Mouse (Mus musculus): ENCODE results near the gene Slc2a5. TPM values are rescaled to one million over a fixed set of nuclear protein-coding genes. Genes with fewer than 3 reads are reported as not detected.
A peak's percentile ranks its signal among the peaks of the same experiment; 100 is the strongest.

Gene Slc2a5
- total and polyA plus RNA-seq, 3 experiments: 0.58 to 4.9 TPM; not detected in 1

DNA sequence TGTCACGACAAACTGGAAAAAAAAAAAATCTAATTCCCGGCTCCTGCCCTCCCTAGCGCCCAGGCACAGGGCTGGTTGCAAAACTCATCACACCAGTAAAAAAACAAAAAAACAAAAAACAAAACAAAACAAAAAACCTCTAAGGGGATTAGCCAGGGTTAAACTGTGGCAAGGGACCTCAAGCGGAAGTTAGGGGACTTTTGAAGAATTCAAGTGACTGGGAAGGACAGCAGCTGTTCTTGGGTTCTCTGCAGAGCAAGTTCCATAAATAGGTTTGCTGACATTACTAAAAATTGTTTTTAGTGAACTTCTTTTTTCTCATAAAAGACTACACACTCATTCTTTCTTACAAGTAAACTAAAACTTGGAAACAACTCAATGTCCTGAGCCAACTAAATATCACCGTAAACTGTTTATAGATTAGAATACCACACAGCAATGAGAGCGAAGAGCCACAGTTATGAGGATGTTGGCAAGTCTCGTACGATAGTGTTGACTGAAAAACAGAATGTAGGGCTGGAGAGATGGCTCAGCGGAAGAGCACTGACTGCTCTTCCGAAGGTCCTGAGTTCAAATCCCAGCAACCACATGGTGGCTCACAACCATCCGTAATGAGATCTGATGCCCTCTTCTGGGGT lies 38.6 kb upstream of the Slc2a5 start:
- Histone ChIP-seq H3K27me3 (ENCODE audit: control insufficient read depth in 1 of 2, insufficient read depth in 2 of 2, low read length in 2 of 2) (peaks cover 0 to 3% of the 10 kb centered on the region in 2 experiments; a peak in 2 of 4 replicates), H3K79me2 (ENCODE audit: control insufficient read depth, insufficient read depth, low read length, poor library complexity) (no peaks in the 10 kb centered on the region), H3K9me3 (replicated peaks; ENCODE audit: insufficient read depth, low read length) (no peaks in the 10 kb centered on the region), H3K36me3 (ENCODE audit: control insufficient read depth in 1 of 2, insufficient read depth in 2 of 2, low read length in 2 of 2) (no peaks in the 10 kb centered on the region), H3K4me3 (ENCODE audit: control insufficient read depth in 1 of 2, insufficient read depth in 1 of 2, low read depth in 2 of 2, low read length in 2 of 2) (no peak overlapping the region), H3K9ac (ENCODE audit: control insufficient read depth, low read depth, low read length, poor library complexity, severe bottlenecking) (no peak overlapping the region), H3K27ac (ENCODE audit: control insufficient read depth, low read depth, low read length) (no peak overlapping the region), H3K4me1 (ENCODE audit: control insufficient read depth in 1 of 2, insufficient read depth in 2 of 2, low read length in 2 of 2) (no peaks in the 10 kb centered on the region)
- TF ChIP-seq ZKSCAN1 (IDR thresholded peaks at IDR 0.05; ENCODE audit: low read depth, low read length) (no peak), USF2 (IDR thresholded peaks at IDR 0.05; ENCODE audit: borderline replicate concordance in 1 of 2, insufficient read depth in 1 of 2, low read depth in 1 of 2, low read length in 2 of 2) (no peak), ZNF384 (IDR thresholded peaks at IDR 0.05; ENCODE audit: low read depth, low read length) (no peak), E2F4 (IDR thresholded peaks at IDR 0.05; ENCODE audit: borderline replicate concordance, low read depth, low read length) (no peak), NRF1 (IDR thresholded peaks at IDR 0.05; ENCODE audit: insufficient read depth, low read depth, low read length, poor library complexity, severe bottlenecking) (no peak), EP300 (IDR thresholded peaks at IDR 0.05; ENCODE audit: low read depth in 1 of 2, low read length in 2 of 2) (no peak), MXI1 (IDR thresholded peaks at IDR 0.05; ENCODE audit: low read depth, low read length) (no peak), MAZ (IDR thresholded peaks at IDR 0.05; ENCODE audit: low read depth, low read length) (no peak), TAL1 (IDR thresholded peaks at IDR 0.05; ENCODE audit: low read length) (no peak), USF1 (IDR thresholded peaks at IDR 0.05; ENCODE audit: low read depth, low read length) (no peak)
- no peak for DNase-seq (ENCODE audit: low read depth, low spot score)

DNA sequence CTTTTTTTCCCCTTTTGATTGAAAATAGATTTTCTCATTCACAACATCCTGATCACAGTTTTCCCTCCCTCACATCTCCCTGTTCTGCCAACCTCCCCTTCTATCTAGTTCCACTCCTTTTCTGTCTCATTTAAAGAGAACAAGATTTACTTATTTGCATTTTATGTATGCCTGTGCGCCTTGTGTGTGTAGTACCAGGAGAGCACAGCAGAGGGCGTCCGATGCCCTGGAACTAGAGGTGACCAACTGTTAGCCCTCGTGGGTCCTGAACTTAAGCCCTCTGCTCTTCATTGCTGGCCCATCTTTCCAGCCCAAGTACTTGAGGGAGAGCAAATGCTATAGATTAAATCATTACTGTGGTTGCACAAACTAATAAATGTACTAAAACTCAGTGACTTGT lies 33.7 kb upstream of the Slc2a5 start:
- Histone ChIP-seq H3K36me3 (ENCODE audit: control insufficient read depth in 1 of 2, insufficient read depth in 2 of 2, low read length in 2 of 2) (no peaks in the 10 kb centered on the region), H3K27me3 (ENCODE audit: control insufficient read depth in 1 of 2, insufficient read depth in 2 of 2, low read length in 2 of 2) (peaks cover 0 to 3% of the 10 kb centered on the region in 2 experiments; a peak in 2 of 4 replicates), H3K27ac (ENCODE audit: control insufficient read depth, low read depth, low read length) (no peak overlapping the region), H3K9me3 (replicated peaks; ENCODE audit: insufficient read depth, low read length) (no peaks in the 10 kb centered on the region), H3K79me2 (ENCODE audit: control insufficient read depth, insufficient read depth, low read length, poor library complexity) (no peaks in the 10 kb centered on the region), H3K9ac (ENCODE audit: control insufficient read depth, low read depth, low read length, poor library complexity, severe bottlenecking) (no peak overlapping the region), H3K4me1 (ENCODE audit: control insufficient read depth in 1 of 2, insufficient read depth in 2 of 2, low read length in 2 of 2) (0 out of 4 replicates have a peak, but pooled peaks cover 0 to 2% of the 10 kb centered on the region in 2 experiments), H3K4me3 (ENCODE audit: control insufficient read depth in 1 of 2, insufficient read depth in 1 of 2, low read depth in 2 of 2, low read length in 2 of 2) (no peak overlapping the region)
- TF ChIP-seq CTCF (IDR thresholded peaks at IDR 0.05 in 2 of 3, conservative IDR thresholded peaks at IDR 0.05 in 1 of 3; ENCODE audit: control insufficient read depth in 1 of 3, insufficient read depth in 1 of 3, low read depth in 2 of 3, low read length in 3 of 3, poor library complexity in 1 of 3, severe bottlenecking in 1 of 3) (peak; percentile 38 to 58 (median 44)), CHD1 (IDR thresholded peaks at IDR 0.05; ENCODE audit: low read depth, low read length) (no peak)
- peak; percentile 54 for DNase-seq (ENCODE audit: low read depth, low spot score)

DNA sequence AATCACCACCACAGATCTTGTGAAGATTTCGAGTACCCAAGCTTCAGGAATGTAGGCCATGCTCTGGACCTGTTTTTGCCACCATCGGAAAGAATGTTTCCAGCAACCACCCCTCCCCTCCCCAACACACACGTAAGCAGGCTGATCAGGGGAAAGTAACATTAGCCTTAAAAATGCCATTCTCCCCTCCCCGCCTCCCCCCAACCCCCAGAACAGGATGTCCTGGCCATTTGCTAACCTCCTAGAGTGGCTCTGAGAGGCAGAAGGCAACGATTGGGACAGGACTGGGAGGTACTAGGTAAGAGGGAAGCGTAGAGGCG lies 32.3 kb upstream of the Slc2a5 start:
- Histone ChIP-seq H3K9ac (ENCODE audit: control insufficient read depth, low read depth, low read length, poor library complexity, severe bottlenecking) (peak overlapping the region; percentile 32; the same call in 1 of the 2 replicates), H3K4me3 (ENCODE audit: control insufficient read depth in 1 of 2, insufficient read depth in 1 of 2, low read depth in 2 of 2, low read length in 2 of 2) (peak overlapping the region; percentile 23 to 37; a peak in 3 of 4 replicates), H3K27me3 (ENCODE audit: control insufficient read depth in 1 of 2, insufficient read depth in 2 of 2, low read length in 2 of 2) (peaks cover 0 to 3% of the 10 kb centered on the region in 2 experiments; a peak in 1 of 4 replicates), H3K4me1 (ENCODE audit: control insufficient read depth in 1 of 2, insufficient read depth in 2 of 2, low read length in 2 of 2) (0 out of 4 replicates have a peak, but pooled peaks cover 0 to 2% of the 10 kb centered on the region in 2 experiments), H3K9me3 (replicated peaks; ENCODE audit: insufficient read depth, low read length) (no peaks in the 10 kb centered on the region), H3K27ac (ENCODE audit: control insufficient read depth, low read depth, low read length) (no peak overlapping the region), H3K79me2 (ENCODE audit: control insufficient read depth, insufficient read depth, low read length, poor library complexity) (no peaks in the 10 kb centered on the region), H3K36me3 (ENCODE audit: control insufficient read depth in 1 of 2, insufficient read depth in 2 of 2, low read length in 2 of 2) (no peaks in the 10 kb centered on the region)
- no peak for DNase-seq (ENCODE audit: low read depth, low spot score)
- TF ChIP-seq POLR2A (IDR thresholded peaks at IDR 0.05; ENCODE audit: control insufficient read depth in 1 of 2, insufficient read depth in 1 of 2, low read depth in 1 of 2, low read length in 2 of 2, poor library complexity in 1 of 2) (no peak), ZKSCAN1 (IDR thresholded peaks at IDR 0.05; ENCODE audit: low read depth, low read length) (no peak), NRF1 (IDR thresholded peaks at IDR 0.05; ENCODE audit: insufficient read depth, low read depth, low read length, poor library complexity, severe bottlenecking) (no peak), ELF1 (IDR thresholded peaks at IDR 0.05; ENCODE audit: low read depth, low read length) (no peak)

Measured in MEL (cell line).